Mouse (Mus musculus): ENCODE results near the gene Prr12. TPM values are rescaled to one million over a fixed set of nuclear protein-coding genes. Genes with fewer than 3 reads are reported as not detected.
"Not testable (repeated sequence)": the region's sequence is repeated elsewhere in the genome, so short reads cannot be mapped to it uniquely, and the experiment has no call there.

Gene Prr12
- total RNA-seq, 4 experiments from 2014 or later: 72.9 to 75.3 (median 73.6) TPM

GRCm38 (mm10) chr7:45024281-45025248 lies 28.1 kb downstream of the Prr12 start:
- no peak for DNase-seq (ENCODE audit: low spot score in 2 of 2)

- not testable (repeated sequence) for DNase-seq (ENCODE audit: low spot score in 2 of 2)
Observed at GRCm38 (mm10) chr7:45023711-45024110, 29.0 kb downstream of the Prr12 start.

GRCm38 (mm10) chr7:45020225-45020624 lies 32.5 kb downstream of the Prr12 start:
- no peak for DNase-seq (ENCODE audit: low spot score in 2 of 2)

GRCm38 (mm10) chr7:45019031-45019571 lies 33.6 kb downstream of the Prr12 start:
- DNase-seq (ENCODE audit: low spot score in 2 of 2): no peak

GRCm38 (mm10) chr7:45017242-45018061 lies 35.2 kb downstream of the Prr12 start, which contains the start of gene Rras:
Rras (plus strand) TSS chr7:45017961.
- peak; percentile 85 to 92 for DNase-seq (ENCODE audit: low spot score in 2 of 2)

- no peak for DNase-seq (ENCODE audit: low spot score in 2 of 2)
Observed at GRCm38 (mm10) chr7:45016761-45017160, 35.9 kb downstream of the Prr12 start.

DNA sequence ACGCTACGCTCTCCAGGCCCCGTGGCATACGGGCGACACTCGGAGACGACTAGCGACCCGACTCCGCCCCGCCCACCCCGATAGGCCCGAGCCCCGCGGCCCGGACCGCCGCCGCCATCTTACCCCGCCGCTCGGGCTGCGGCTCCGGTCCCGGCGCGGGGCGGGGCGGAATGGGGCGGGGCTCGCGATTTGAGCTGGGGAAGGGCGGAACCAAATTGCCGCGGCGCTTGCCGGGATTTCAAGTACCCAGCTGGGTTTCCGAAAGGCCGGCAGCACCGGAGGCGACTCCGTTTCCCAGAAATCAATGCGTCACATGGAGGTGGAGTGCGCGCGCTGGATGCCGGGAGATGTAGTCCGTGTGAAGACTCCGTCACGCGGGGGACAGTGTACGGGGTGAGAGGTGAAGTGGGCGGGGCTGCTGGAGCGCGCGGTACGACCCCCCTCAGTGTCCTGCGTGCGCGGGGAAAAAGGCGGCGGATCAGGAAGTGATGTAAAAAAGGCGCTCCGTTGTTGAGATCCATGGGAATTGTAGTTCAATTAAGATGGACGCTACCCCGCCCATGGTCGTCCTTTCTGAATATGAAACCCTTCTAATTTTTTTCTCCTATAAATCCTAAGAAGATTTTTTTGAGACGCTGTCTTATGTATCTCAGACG lies 36.6 kb downstream of the Prr12 start, which contains the start of gene Scaf1:
Scaf1 (minus strand) TSS at position 407 of the 656 bp plus-strand sequence.
- DNase-seq (ENCODE audit: low spot score in 2 of 2): peak; percentile 100

- no peak for DNase-seq (ENCODE audit: low spot score in 2 of 2)
Observed at GRCm38 (mm10) chr7:45015344-45015956, 37.2 kb downstream of the Prr12 start.

DNA sequence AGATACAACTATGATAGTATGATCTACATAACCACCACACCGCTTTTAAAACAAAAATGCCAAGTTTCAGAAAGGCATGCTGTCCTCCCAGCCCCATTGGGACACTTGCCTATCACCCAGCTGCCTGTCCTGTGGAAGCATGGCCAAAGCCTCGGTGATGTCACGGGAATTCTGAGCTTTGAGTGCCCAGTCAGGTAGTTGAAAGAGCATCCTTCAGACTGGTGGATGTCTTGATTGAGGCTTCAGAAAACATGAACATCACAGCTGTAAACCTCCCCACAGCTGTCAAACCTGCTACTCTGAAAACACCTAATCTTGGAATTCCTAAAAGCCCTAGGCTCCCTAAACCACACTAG lies 38.6 kb downstream of the Prr12 start:
- DNase-seq (ENCODE audit: low spot score in 2 of 2): no peak

DNA sequence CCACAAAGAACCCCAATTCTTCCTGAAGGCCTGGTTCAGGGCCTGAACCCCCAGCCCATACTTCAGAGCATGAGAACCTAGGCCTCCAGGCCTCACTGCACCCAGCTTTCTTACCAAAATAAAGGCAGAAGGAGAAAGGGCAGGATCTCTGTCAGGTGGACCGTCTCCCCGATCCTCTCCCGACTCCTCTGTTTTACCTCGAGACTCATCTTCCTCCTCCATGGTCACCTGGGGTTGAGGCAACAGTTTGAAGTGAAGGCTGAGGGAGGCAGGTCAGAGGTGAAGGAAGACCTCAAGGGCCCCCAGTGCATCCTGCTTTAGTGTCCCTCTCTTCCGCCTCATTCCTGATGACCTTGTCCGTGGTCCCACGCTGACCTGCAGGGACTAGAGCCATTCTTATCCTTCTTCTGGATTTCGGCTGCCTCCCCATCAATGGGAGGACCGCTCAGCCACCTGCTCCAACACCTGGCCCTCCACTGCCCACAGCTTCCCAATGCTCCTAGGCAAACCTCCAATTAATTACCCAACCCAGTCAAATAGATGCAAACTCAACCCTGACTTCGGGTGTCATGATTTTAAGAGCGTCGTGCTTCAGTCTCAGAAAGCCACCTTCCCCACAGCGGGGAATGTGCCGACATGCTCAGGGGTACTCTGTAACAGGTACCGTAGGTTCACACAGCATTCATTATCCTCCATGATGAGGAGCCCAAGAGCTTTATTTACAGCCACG lies 39.1 kb downstream of the Prr12 start:
- DNase-seq (ENCODE audit: low spot score in 2 of 2): no peak

GRCm38 (mm10) chr7:45012824-45013223 lies 39.9 kb downstream of the Prr12 start:
- DNase-seq (ENCODE audit: low spot score in 2 of 2): no peak

- no peak for DNase-seq (ENCODE audit: low spot score in 2 of 2)
Observed at GRCm38 (mm10) chr7:45012011-45012410, 40.7 kb downstream of the Prr12 start.

DNA sequence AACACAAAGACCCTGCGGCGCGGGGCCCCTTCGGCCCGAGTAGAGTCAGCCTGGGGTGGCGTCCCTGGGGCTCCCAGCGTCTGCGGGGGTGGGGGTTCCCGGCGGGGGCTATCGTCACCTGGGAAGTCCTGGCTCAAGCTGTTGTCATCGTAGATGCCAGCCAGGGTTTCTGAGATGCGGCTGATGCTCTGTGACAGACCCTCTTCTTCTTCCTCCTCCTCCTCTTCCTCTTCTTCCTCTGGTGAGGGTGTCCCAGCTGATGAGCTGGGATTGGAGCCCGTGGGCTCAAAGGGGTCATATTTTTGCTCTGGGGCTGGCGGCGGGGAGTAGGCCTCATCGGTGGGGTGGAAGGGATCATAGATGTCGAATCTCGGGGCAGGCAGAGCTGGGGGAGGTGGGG lies 44.3 kb downstream of the Prr12 start:
- no peak for DNase-seq (ENCODE audit: low spot score in 2 of 2)

- DNase-seq (ENCODE audit: low spot score in 2 of 2): no peak
Observed at GRCm38 (mm10) chr7:45007846-45008245, 44.8 kb downstream of the Prr12 start.

DNA sequence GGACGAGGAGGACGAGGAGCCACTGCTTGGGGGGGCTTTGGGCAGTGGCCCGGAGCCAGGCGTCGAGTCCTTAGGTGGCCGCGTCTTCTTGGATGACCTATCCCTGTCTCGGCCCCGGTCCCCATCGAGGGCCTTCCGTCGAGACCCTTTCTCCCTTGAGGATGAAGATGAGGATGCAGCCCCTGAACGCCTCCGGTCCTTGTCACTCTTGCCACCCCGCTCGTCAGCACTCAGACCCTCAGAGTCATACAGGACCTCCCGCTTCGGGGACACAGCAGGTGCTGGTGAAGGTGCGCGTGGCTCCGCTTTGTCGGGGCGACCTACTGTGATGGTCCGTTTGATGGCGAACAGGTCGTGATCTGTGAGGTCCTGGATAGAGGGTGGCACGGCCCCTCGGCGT lies 45.5 kb downstream of the Prr12 start:
- no peak for DNase-seq (ENCODE audit: low spot score in 2 of 2)

- no peak for DNase-seq (ENCODE audit: low spot score in 2 of 2)
Observed at GRCm38 (mm10) chr7:45006503-45006902, 46.2 kb downstream of the Prr12 start.

GRCm38 (mm10) chr7:45005321-45005992 lies 47.2 kb downstream of the Prr12 start:
- no peak for DNase-seq (ENCODE audit: low spot score in 2 of 2)

DNA sequence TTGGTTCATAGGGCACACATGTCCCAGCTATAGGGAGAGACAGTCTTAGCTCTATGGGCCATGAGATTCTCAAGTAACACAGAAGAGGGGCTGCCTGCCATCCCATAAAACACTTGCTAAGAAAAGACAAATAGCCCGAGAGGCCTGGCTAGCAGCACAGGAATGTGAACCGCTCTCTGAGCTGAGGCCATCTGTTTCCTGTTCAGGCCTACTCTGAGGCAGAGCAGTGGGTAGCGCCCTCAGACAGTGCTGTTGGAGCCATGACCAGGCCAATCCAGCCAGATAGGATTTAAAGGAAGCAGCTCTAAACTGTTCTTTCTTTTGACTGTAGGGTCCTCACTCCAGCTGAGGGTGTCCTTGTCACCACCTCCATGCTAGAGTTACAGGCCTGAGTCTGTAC lies 48.1 kb downstream of the Prr12 start:
- no peak for DNase-seq (ENCODE audit: low spot score in 2 of 2)

DNA sequence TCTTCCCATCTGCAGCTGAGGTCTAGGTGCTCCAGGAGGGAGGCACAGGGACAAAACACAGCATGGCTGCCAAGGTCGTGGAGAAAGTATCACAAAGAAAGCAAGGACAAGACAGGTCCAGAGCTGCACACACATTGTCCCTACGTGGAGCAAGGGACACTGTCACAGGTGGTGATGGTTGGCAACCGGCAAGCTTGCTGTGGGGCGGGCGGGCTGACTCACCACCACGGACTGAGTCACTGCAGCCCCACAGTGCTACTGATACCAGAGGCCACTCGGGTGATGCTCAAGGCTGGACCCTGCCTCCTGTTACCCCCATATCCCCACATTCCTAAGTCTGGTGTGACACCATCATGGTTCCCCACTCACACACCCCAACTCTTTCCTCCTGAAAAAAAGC lies 50.2 kb downstream of the Prr12 start:
- DNase-seq (ENCODE audit: low spot score in 2 of 2): no peak
